Mouse (Mus musculus): Measurements from ENCODE around the gene Gm5936.
"Not testable (repeated sequence)": the region's sequence is repeated elsewhere in the genome, so short reads cannot be mapped to it uniquely, and the experiment has no call there.

GRCm38 (mm10) chrX:74856104-74856503 is 19.1 kb downstream of the Gm5936 start:
- TF ChIP-seq SMC3 (IDR thresholded peaks at IDR 0.05; ENCODE audit: low read depth, low read length); BHLHE40 (IDR thresholded peaks at IDR 0.05; ENCODE audit: borderline replicate concordance, low read depth, low read length); CTCF (IDR thresholded peaks at IDR 0.05 in 2 of 3, conservative IDR thresholded peaks at IDR 0.05 in 1 of 3; ENCODE audit: control insufficient read depth in 1 of 3, insufficient read depth in 1 of 3, low read depth in 2 of 3, low read length in 3 of 3, poor library complexity in 1 of 3, severe bottlenecking in 1 of 3); EP300 (IDR thresholded peaks at IDR 0.05; ENCODE audit: low read depth in 1 of 2, low read length in 2 of 2); POLR2AphosphoS2 (IDR thresholded peaks at IDR 0.05; ENCODE audit: low read length); TAL1 (IDR thresholded peaks at IDR 0.05; ENCODE audit: low read length); NRF1 (IDR thresholded peaks at IDR 0.05; ENCODE audit: insufficient read depth, low read depth, low read length, poor library complexity, severe bottlenecking); ETS1 (IDR thresholded peaks at IDR 0.05; ENCODE audit: low read depth, low read length); USF1 (IDR thresholded peaks at IDR 0.05; ENCODE audit: low read depth, low read length); GABPA (IDR thresholded peaks at IDR 0.05; ENCODE audit: low read depth, low read length); GATA1 (IDR thresholded peaks at IDR 0.05; ENCODE audit: low read depth, low read length): not testable (repeated sequence)
